Mouse (Mus musculus): Measurements from ENCODE around the gene Tnni3. TPM values are rescaled to one million over a fixed set of nuclear protein-coding genes. Genes with fewer than 3 reads are reported as not detected.

The Tnni3 gene
- polyA plus RNA-seq, 1 experiment from 2014 or later = 4.4 TPM

DNA sequence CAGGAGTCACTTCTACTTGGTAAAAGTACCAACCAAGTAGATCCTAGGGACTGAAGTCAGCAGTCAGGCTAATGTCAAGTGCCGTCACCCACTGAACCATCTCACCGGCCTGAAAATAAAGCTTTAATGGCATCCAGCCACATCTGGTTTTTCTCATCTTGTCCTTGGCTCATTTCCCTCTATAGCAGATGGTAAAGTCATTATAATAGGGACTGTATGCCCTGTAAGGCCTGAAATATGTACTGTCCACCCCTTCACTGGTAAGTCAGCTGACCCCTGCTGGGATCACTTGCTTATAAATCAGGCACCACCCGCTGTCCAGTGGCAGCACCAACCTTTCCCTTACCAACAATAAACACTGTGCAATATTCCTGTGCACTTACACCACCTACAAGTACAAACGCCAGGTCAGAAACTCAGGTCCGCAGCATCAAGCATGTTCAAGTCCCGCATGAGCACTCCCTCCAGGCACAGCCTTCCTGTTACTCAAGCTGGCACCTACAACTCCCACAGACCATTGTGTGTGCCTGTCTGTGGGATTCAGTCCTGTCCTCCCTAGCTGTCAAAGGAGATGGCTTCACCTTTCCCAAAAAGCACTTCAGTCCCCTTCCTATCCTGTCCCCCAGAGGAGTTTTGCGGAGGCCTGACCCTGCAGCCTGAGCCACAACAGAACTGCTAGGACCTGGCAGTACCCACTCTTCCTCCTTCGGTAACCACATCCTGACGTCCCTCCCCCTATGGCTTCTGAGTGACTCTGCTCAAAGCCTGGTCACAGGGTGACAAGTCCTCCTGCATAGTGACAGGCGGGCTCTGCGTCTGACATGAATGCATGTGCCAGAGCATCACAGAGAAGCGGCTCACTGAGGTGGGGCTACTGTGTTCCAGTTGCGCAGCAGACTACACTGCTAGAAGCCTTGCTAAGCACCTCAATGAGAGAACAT, 31.5 kb downstream of the Tnni3 start:
- no peak overlapping the region for H3K4me3 ChIP-seq
- no peaks in the 10 kb centered on the region for H3K4me1 ChIP-seq
- no peak for ATAC-seq (ENCODE audit: insufficient number of reproducible peaks, insufficient read depth, low FRiP score, low TSS enrichment)
- no peak overlapping the region for H3K27ac ChIP-seq
- no peaks in the 10 kb centered on the region for H3K9me3 ChIP-seq
- H3K4me2 ChIP-seq (replicated peaks) = no peak overlapping the region
- peaks cover 61% of the 10 kb centered on the region for H3K36me3 ChIP-seq
- 88% methylated on average over 13 of the region's 13 CpGs for WGBS
- no peaks in the 10 kb centered on the region for H3K27me3 ChIP-seq
- H3K9ac ChIP-seq = no peak overlapping the region

DNA sequence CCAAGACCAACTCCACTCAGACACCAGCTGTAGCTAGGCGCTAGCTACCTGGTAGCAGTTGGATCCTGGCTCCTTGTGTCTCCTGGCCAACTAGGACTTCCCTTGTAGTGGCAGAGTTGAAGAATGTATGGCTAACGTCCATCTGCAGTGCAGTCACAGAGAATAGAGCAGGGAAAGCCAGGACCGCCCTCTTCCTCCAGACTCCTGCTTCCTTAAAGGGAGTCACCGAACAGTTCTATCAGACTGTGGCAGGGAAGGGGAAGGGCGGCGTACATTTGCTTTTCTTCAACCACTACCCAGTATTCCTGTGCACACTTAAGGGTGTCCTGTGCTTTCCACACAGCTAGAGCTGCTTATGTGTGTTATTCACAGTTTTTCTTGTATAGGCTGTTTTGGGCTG, 32.7 kb downstream of the Tnni3 start:
- H3K4me2 ChIP-seq (replicated peaks) = no peak overlapping the region
- H3K27me3 ChIP-seq = no peaks in the 10 kb centered on the region
- H3K27ac ChIP-seq = no peak overlapping the region
- no peaks in the 10 kb centered on the region for H3K9me3 ChIP-seq
- WGBS = 83% methylated on average over 6 of the region's 6 CpGs
- no peak overlapping the region for H3K9ac ChIP-seq
- no peaks in the 10 kb centered on the region for H3K4me1 ChIP-seq
- no peak overlapping the region for H3K4me3 ChIP-seq
- H3K36me3 ChIP-seq = peaks cover 54% of the 10 kb centered on the region
- no peak for ATAC-seq (ENCODE audit: insufficient number of reproducible peaks, insufficient read depth, low FRiP score, low TSS enrichment)

DNA sequence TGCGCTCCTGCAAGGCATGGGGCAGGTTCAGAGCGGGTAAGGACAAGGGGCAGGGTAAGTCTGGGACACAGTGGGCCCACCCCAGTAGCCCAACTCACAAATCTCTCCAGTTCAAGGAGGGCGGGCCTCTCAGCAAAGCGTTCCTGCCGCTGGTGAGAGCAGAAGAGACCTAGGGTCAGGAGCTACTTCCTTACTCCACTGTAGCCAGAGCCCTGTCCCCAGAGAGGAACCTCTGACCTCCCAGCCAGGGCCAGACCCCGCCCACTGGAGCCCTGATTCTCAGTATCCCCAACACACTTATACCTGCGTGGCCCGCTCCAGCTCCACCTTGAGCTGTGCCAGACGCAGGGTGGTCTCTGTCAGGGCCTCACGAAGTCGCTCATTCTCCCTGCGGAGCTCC, 41.7 kb downstream of the Tnni3 start:
- no peak overlapping the region for H3K27ac ChIP-seq
- H3K9me3 ChIP-seq = no peaks in the 10 kb centered on the region
- no peak overlapping the region for H3K4me3 ChIP-seq
- no peak overlapping the region for H3K9ac ChIP-seq
- 89% methylated on average over 12 of the region's 12 CpGs for WGBS
- H3K27me3 ChIP-seq = no peaks in the 10 kb centered on the region
- ATAC-seq (ENCODE audit: insufficient number of reproducible peaks, insufficient read depth, low FRiP score, low TSS enrichment) = no peak
- H3K4me2 ChIP-seq (replicated peaks) = no peak overlapping the region
- H3K4me1 ChIP-seq = peaks cover 12% of the 10 kb centered on the region
- peaks cover 52% of the 10 kb centered on the region for H3K36me3 ChIP-seq

DNA sequence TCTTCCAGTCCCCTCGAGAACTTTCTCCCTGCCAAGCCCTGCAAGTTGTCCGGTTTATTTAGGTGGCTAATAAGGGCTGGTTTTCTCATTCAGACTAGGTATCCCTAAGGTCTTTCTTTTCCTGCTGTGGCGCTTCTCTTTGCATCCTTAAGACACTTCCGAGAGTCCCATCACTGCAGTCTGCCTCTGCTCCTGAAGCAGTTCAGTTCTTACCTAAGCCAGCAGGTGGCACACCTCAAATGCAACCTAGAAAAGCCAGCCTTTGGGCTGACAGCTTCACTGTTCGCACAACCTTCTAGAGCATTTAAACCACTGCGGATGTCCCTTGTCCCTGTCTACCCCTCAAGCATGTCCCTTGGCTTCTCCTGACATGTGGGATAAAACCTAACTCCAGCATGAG, 44.4 kb downstream of the Tnni3 start:
- WGBS = 29% methylated on average over 6 of the region's 6 CpGs

DNA sequence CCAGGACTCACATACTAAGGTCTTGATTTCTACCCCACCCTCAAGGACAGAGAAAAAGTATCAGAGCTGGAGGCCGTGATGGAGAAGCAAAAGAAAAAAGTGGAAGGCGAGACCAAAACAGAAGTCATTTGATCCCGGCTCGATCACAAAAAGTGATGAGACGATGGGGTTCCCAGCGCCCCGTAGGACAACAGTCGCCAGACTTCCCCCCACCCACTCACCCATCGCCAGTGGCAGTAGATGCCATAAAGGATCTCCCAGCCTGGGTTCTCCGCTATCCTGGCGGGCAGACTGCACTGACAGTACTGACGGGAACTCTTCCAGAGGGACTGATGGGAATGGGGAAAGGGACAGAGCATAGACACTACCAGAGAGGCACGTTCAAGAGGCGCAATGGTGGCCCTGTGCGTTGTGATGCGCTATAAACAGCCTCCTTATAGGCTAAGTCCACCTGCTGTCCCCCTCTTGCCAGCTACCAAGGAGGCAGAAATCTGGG, 45.2 kb downstream of the Tnni3 start:
- WGBS = 3% methylated on average over 16 of the region's 16 CpGs
- H3K36me3 ChIP-seq = peaks cover 28% of the 10 kb centered on the region
- ATAC-seq (ENCODE audit: insufficient number of reproducible peaks, insufficient read depth, low FRiP score, low TSS enrichment) = no peak

More for the DNA sequence above, 44.4 kb downstream of the Tnni3 start:
- no peak overlapping the region for H3K27ac ChIP-seq
- no peak overlapping the region for H3K4me3 ChIP-seq
- peaks cover 12% of the 10 kb centered on the region for H3K4me1 ChIP-seq
- peak overlapping the region; percentile 85; the same call in 1 of the 2 replicates for H3K4me2 ChIP-seq (replicated peaks)
- ATAC-seq (ENCODE audit: insufficient number of reproducible peaks, insufficient read depth, low FRiP score, low TSS enrichment) = no peak
- H3K36me3 ChIP-seq = peaks cover 36% of the 10 kb centered on the region
- H3K27me3 ChIP-seq = peaks cover 9% of the 10 kb centered on the region
- no peaks in the 10 kb centered on the region for H3K9me3 ChIP-seq
- H3K9ac ChIP-seq = no peak overlapping the region

DNA sequence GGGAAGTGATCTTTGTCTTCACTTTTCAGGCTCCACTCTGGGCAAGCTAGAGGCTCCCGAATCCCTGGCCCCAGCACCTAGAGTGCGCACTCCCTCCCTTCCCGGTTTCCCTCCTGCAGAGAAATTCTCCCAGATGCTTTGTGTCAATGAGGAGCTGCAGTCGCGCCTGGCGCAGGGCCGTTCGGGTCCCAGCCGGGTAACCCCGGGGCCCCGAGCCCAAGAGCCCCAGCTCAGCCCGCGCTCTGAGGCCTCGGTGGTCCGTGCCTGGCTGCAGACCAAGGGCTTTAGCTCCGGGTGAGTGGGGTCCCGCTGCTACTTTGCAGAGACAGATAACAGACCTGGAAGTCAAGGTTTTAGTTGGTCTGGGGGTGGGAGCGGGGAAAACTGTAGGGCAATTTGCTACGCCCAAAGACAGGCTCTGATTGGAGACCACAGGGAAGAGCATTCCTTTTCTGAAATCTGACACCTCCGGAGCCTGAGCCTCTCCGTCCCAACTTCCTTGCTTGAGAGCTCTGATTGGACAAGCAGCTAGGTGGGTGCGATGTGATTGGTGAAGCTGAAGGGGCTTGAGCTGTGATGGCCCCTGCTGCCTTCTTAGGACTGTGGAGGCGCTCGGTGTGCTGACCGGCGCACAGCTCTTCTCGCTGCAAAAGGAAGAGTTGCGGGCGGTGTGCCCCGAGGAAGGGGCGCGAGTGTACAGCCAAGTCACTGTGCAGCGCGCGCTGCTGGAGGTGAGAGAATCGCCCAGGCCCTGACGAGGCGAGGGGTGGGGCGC, 45.8 kb downstream of the Tnni3 start:
- peaks cover 21% of the 10 kb centered on the region for H3K36me3 ChIP-seq
- peaks cover 12% of the 10 kb centered on the region for H3K4me1 ChIP-seq
- H3K9ac ChIP-seq = peak overlapping the region; percentile 60
- H3K27ac ChIP-seq = peak overlapping the region; percentile 99
- under 1% methylated on average over 39 of the region's 39 CpGs for WGBS
- no peaks in the 10 kb centered on the region for H3K9me3 ChIP-seq
- H3K4me2 ChIP-seq (replicated peaks) = peak overlapping the region; percentile 85
- peaks cover 24% of the 10 kb centered on the region for H3K27me3 ChIP-seq
- H3K4me3 ChIP-seq = peak overlapping the region; percentile 51
- peak; percentile 96 for ATAC-seq (ENCODE audit: insufficient number of reproducible peaks, insufficient read depth, low FRiP score, low TSS enrichment)

More for the DNA sequence above, 45.2 kb downstream of the Tnni3 start:
- Histone ChIP-seq H3K4me2 (replicated peaks) (peak overlapping the region; percentile 85), H3K27me3 (peaks cover 17% of the 10 kb centered on the region), H3K9ac (peak overlapping the region; percentile 48), H3K4me3 (peak overlapping the region; percentile 51), H3K9me3 (no peaks in the 10 kb centered on the region), H3K27ac (peak overlapping the region; percentile 99), H3K4me1 (peaks cover 12% of the 10 kb centered on the region)

DNA sequence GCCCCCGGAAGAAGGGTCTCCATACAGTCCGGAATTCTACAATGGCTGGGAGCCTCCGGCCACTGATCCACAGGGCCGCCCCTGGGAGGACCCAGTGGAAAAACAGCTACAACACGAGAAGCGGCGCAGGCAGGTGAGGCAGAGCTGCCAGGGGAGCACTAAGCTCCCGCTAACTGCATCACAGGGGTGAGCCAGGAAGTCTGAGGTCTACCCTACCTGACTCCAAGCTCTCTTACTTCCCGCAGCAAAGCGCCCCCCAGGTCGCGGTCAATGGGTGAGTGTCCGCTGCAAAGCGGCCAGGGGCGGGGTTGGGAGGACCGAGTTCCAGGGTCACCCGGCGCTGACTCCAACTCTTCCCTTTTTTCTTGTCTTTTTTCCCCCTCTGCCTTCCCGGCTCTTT, 50.1 kb downstream of the Tnni3 start:
- peaks cover 47% of the 10 kb centered on the region for H3K27me3 ChIP-seq
- H3K4me2 ChIP-seq (replicated peaks) = no peak overlapping the region
- peaks cover 7% of the 10 kb centered on the region for H3K4me1 ChIP-seq
- H3K4me3 ChIP-seq = no peak overlapping the region
- no peak overlapping the region for H3K27ac ChIP-seq
- WGBS = 11% methylated on average over 19 of the region's 19 CpGs
- H3K9me3 ChIP-seq = no peaks in the 10 kb centered on the region
- no peak overlapping the region for H3K9ac ChIP-seq
- H3K36me3 ChIP-seq = no peaks in the 10 kb centered on the region
- ATAC-seq (ENCODE audit: insufficient number of reproducible peaks, insufficient read depth, low FRiP score, low TSS enrichment) = no peak

DNA sequence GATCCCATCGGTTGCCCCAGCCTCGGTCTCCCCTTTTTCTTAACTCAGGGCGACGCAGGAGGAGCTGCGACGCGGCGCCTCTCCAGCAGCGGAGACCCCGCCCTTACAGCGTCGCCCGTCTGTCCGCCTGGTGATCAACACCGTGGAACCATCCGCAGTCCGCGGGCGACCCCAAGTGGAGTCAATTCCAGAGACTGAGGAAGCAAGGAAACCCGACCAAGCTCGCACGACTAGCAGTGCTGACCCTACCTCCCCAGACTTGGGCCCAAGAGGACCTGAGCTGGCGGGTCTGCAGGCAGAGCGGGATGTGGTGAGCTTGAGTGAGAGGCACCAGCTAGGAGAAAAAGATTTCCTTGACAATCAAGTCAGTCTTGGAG, 52.9 kb downstream of the Tnni3 start:
- no peak overlapping the region for H3K9ac ChIP-seq
- H3K9me3 ChIP-seq = no peaks in the 10 kb centered on the region
- peaks cover 47% of the 10 kb centered on the region for H3K27me3 ChIP-seq
- 2% methylated on average over 24 of the region's 24 CpGs for WGBS
- H3K36me3 ChIP-seq = no peaks in the 10 kb centered on the region
- no peaks in the 10 kb centered on the region for H3K4me1 ChIP-seq
- peak overlapping the region; percentile 63 for H3K4me2 ChIP-seq (replicated peaks)
- H3K4me3 ChIP-seq = peak overlapping the region; percentile 35
- no peak overlapping the region for H3K27ac ChIP-seq
- peak; percentile 70 for ATAC-seq (ENCODE audit: insufficient number of reproducible peaks, insufficient read depth, low FRiP score, low TSS enrichment)

DNA sequence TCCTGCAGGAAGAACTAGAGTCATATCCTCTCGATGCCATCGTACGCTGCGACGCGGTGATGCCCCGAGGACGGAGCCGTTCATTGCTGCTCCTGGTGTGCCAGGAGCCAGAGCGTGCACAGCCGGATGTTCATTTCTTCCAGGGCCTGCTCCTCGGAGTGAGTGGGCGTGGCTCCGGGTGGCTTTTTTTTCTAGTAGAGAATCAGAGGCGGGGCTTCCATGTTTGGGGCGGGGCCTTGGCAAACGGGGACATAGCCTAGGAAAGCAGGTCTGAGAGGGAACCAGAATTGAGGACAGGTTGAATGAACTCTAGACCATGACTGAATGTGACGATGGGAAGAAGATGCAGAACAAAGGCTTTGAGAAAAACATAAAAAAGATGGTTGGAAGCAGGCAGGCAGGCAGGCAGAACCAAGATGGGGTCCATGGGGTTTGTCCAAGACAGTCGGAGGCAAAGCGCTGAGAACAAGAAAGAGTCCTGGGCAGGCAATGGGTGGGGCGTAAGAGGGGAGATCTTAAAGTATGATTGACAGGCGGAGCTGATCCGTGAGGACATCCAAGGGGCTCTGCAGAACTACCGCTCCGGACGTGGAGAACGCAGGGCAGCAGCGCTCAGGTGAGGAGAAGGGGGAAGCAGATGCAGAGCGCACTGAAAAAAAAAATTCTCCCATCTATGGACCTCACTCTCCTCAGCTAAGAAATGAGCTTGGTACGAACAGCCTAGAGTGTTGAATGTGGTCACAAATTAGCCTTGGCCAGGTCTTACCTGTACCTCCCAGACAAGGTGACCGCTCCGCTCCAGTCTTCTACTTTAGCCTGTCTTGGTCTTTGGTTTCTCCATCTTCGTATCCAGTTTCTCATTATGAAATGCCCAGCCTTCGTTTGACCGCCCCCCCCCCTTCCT, 53.5 kb downstream of the Tnni3 start:
- 2% methylated on average over 35 of the region's 35 CpGs for WGBS
- Histone ChIP-seq H3K4me3 (peak overlapping the region; percentile 35), H3K4me2 (replicated peaks) (peak overlapping the region; percentile 63), H3K27ac (no peak overlapping the region), H3K4me1 (no peaks in the 10 kb centered on the region), H3K9ac (no peak overlapping the region), H3K36me3 (no peaks in the 10 kb centered on the region), H3K9me3 (no peaks in the 10 kb centered on the region), H3K27me3 (peaks cover 46% of the 10 kb centered on the region)
- peak; percentile 24 for ATAC-seq (ENCODE audit: insufficient number of reproducible peaks, insufficient read depth, low FRiP score, low TSS enrichment)

Measured in embryonic facial prominence, embryonic 12.5 days (tissue).